Mouse (Mus musculus) gastrocnemius, postnatal 14 days (tissue): Measurements from ENCODE around the gene Pon3. TPM values are rescaled to one million over a fixed set of nuclear protein-coding genes. Genes with fewer than 3 reads are reported as not detected.

ENCODE experiments used
- DNase-seq: peaks from one replicate; pipeline ENCODE4 v3.0.0; 2021; ENCODE audit warnings: mixed read lengths
- intact Hi-C: fragments of 180-260 bp; cut with DNase I; formaldehyde crosslinking; loops from one replicate; pipeline ENCODE4 v1.15.1; 2025; ENCODE audit warnings: low total_unique reads
- total RNA-seq, 2 experiments: library from RNA; stranded (reverse); gene quantifications; 2 replicates each; pipeline ENCODE4 v1.2.3; 2021

Gene Pon3
- total RNA-seq, 2 experiments from 2014 or later, result 20.6 to 29.9 TPM

GRCm38 (mm10) chr6:5188938-5189337 is 67.1 kb downstream of the Pon3 start:
- DNase-seq, result no peak
- intact Hi-C loops, result no loop called here

- intact Hi-C loops, result no loop called here
- DNase-seq, result no peak
These were observed 68.0 kb downstream of the Pon3 start for GRCm38 (mm10) chr6:5188036-5188435.

- intact Hi-C loops, result no loop called here
- no peak for DNase-seq
These were observed 68.5 kb downstream of the Pon3 start for GRCm38 (mm10) chr6:5187586-5187985.

DNA sequence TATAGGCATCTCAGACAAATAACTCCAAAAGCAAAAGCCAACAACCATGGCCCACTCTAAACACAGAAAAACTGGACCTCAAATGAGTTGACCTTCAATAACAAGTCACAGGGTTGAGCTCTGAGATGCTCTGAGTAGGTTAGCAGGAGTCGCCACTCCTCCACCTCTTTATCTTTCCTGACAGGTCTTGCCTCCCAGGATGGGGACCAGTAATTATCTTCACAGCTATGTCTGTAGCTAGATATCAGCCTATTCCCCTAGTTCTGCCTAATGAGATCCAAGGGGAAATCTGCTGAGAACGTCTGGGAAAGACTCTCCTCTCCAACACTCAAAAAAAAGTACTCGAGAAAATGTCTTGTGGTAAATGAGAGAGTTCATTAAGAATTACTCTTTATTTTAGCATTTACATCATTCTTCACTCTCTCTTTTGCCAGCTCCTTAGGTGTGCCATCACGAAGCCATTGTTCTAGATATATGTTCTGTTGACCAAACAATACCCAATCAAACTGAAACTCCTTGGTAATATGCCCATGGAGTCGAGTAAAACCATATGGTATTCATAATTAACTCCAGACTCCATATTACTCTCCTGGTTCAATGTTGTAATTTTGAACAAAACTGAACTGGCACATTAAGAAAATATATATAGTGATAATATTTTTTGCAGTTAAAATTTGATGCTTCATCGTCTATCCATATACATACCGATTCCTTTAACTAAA is 69.7 kb downstream of the Pon3 start:
- DNase-seq, result no peak
- intact Hi-C loops, result no loop called here

- intact Hi-C loops, result no loop called here
- DNase-seq, result no peak
These were observed 75.4 kb downstream of the Pon3 start for GRCm38 (mm10) chr6:5180645-5181044.

DNA sequence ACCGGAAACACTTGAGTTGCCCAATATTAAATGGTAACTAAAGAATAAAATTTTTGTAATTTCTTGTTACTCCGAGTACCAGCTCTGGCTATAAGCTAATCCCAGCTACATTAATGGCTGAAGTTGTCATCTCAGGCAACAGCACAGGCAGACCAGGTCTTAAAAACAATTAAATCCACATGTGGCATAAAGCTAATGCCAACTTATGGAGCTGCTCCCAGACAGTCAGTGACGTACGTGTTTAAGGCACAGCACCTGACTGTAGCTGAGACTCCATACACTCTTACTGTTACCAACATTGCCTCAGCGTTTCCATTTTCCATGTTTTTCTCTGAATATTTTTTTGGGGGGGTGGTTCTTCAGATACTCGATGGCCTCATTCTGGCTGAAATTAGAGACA is 76.9 kb downstream of the Pon3 start:
- DNase-seq, result no peak

DNA sequence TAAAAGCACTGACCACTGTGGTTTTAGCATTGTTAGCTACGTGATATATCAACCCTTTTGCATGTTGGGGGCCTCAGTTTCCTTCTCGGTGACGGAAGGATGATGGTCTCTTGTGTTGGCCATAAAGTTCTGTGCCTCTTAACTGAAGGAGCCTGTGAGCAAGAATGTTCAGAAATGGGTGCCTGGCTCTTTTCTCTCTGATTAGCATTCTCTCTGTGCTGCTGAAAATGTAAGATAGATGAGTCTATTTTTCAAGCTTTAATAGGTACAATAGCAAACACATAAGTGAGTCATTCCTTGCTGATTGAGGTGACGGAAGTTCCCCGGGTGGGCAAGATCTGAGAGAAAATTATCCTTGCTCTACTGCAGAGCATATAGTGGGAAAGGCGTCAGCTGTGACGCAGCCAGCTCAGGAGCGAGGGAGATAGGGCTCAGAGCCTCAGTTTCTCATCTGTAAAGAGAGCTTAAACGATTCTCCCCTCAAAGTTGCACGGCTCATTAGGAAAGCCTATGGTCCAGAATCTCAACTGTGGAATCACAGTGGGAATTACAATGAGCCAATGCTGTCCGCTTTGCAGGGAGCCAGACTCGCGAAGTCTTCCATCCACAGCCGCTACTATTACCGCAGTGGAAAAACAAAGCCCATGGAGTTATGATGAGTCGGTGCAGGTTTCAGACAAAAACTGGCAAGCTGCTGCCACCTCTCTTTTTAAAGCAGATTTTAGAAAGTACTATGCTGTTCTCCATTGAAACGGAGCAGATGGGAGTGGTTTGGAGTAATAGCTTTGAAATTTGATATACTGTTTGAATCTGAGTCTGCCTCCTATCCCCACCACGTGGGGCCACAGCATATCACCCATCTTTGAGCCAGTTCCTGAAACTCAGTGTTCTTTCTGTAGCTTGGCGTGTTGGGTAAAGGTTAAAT is 77.9 kb downstream of the Pon3 start:
- intact Hi-C loops, result no loop called here
- DNase-seq, result no peak

More for the DNA sequence above, 76.9 kb downstream of the Pon3 start:
- intact Hi-C loops, result no loop called here

GRCm38 (mm10) chr6:5174179-5174812 is 81.8 kb downstream of the Pon3 start:
- no peak for DNase-seq
- intact Hi-C loops, result no loop called here

GRCm38 (mm10) chr6:5172571-5172970 is 83.5 kb downstream of the Pon3 start:
- intact Hi-C loops, result no loop called here
- no peak for DNase-seq

DNA sequence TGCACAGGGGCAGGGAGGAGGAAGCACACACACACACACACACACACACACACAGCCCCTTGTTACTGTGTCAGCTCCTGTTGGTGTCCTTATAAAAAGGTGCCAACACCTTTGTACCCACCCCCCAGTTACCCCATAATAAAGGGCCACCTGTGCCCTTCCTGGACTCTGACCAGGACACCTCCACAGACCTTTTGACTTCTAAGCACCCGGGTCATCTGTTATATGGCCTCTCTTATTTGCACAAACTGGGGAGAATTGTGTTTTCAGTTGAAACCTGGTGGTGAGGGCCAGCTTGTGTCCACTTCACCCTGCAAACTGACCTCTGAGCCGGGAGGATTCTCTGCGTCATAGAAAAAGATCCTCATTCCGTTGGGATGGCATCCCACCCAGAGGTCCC is 84.7 kb downstream of the Pon3 start:
- no peak for DNase-seq
- intact Hi-C loops, result no loop called here

Other genes with a start within 250 kb of the Pon3 start
- not detected for gene Pon1, start 62.3 kb downstream of the Pon3 start, total RNA-seq
- gene Pon2, start 42.2 kb upstream of the Pon3 start, total RNA-seq, result 10 to 100 TPM; 16.1 to 17.1 TPM
- 1 to 10 TPM; 7.3 to 9.3 TPM for gene Asb4, start 127.1 kb upstream of the Pon3 start, total RNA-seq
- 1,000 to 10,000 TPM in 1 of 2 experiments, 100 to 1,000 TPM in 1; 316 to 1,979 TPM for gene Pdk4, start 240.0 kb upstream of the Pon3 start, total RNA-seq